Mouse (Mus musculus) gastrocnemius, postnatal 25 days (tissue): ENCODE measurements around the gene Cadm1. TPM values are rescaled to one million over a fixed set of nuclear protein-coding genes. Genes with fewer than 3 reads are reported as not detected.

Source experiments
- DNase-seq: peaks from one replicate; pipeline ENCODE4 v3.0.0; 2022
- total RNA-seq, 2 experiments: library from RNA; stranded (reverse); gene quantifications; 1 replicate in 1 of 2; 2 replicates in 1 of 2; pipeline ENCODE4 v1.2.3; 2021

The Cadm1 gene
- total RNA-seq, 2 experiments from 2014 or later = 1.7 to 2.5 TPM

- no peak for DNase-seq
Measured at GRCm38 (mm10) chr9:47608921-47609320, 78.9 kb downstream of the Cadm1 start.

GRCm38 (mm10) chr9:47609443-47609842 is 79.5 kb downstream of the Cadm1 start:
- no peak for DNase-seq

DNA sequence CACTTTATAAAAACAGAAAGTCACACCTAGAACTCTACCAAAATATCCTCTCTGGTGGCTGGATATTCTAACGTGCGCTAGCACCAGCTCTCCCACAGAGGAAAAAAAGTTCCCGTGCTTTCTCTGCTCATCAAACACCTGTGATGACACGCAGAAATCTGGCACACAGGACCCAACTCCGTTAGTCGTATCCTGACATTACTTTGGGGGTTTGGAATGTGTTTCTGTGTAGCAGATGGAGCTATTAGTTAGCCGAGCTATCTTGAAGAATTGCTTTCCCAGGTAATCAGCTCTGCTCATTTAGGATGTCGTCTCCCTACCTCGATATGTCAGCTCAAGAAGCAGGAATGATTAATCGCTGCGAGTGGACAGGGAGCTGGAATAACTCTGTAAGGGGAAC is 80.3 kb downstream of the Cadm1 start:
- DNase-seq = no peak

DNA sequence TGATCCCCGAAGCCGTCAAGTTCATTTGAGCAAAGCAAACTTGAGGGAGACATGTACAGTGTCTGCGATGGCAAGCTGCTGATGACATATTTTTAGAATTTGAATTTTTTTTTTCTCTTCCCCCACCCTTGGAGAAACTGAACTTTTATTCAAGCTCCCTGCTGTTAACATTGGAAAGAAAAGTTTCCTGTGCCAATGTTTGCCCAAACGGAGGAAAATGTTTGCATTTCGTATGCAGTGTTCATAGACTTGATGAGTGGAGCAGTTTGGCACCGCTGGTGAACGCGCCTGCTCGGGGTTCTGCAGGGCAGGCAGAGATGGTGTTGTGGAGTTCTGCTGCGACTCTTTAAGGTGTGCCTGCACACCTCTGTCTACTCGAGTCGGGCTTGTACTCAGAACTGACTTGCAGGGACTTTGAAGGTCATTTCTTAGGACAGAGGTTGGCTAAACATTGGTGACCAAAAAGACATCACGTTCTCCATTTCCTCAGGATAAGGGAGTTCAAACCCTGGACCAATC is 83.0 kb downstream of the Cadm1 start:
- no peak for DNase-seq

DNA sequence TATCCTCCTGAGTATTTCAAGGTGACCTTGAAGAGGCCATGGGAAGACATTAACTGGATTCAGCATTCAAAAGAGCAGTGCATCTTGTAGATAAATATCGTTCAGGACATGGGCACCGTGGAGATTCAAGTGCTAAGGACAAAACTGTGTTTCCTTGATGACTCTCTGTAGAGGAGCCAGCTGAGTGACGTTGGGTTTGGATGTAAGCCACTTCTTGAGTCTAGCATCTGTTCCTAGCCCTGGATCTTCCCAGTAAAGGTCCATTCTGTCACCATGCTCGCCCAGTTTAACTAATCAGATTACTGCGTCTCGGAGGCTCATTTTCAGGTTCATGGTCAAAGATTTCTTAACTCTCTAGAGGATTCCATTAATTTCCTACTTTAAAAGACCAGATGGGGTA is 85.1 kb downstream of the Cadm1 start:
- DNase-seq = peak; percentile 18

GRCm38 (mm10) chr9:47616391-47616790 is 86.4 kb downstream of the Cadm1 start:
- DNase-seq = no peak

DNA sequence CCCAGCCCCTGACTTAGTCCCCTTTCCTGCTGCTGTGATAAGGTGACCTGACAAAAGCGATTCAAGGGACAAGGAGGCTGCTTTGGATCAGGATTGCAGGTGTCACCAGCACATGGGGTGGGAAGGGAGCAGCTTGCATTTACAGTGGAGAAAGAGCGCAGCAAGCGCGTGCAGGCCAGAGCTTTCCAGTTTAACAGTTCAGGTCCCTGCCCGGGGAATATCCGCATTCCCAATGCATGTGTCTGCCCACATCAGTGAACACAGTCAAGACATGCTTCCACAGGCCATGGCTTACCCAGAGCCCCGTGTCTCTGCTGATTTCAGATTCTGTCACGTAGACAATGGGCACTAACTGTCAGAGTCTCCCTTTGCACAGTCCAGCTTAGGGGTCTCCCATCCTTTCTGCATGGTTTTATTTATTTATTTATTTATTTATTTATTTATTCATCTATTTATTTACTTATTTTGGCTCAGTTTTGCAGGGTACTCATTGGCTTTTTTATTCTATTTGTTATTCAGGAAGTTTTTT is 89.6 kb downstream of the Cadm1 start:
- no peak for DNase-seq

- no peak for DNase-seq
Measured at GRCm38 (mm10) chr9:47623447-47624445, 93.8 kb downstream of the Cadm1 start.

- DNase-seq = peak; percentile 53
Measured at GRCm38 (mm10) chr9:47624565-47625520, 94.9 kb downstream of the Cadm1 start.

DNA sequence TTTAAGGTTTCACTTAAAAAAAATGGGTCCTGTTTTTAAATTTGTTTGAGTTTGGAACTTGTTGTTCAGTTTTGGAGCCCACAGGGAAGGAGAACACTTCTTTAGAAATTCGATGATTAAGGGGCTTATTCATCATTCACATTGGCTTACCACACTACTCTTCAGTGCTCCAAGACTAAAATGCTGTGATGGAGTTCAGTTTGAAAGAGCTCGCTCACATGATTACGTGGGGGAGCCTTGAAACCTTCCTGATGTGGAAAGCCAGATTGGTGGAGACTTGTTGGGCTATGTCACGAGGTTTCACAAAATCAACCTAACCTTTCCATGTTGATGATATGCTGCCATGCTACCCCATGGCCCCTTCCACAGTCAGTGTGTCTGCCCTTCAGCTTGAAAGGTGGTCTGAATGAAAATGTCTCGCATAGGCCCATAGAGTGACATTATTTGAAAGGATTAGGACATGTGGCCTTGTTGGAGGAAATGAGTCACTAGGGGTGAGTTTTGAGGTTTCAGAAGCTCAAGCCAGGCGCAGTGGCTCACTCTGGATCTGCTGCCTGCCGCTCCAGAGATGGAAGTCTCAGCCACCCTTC is 95.7 kb downstream of the Cadm1 start:
- DNase-seq = no peak

GRCm38 (mm10) chr9:47627966-47628365 is 98.0 kb downstream of the Cadm1 start:
- no peak for DNase-seq

DNA sequence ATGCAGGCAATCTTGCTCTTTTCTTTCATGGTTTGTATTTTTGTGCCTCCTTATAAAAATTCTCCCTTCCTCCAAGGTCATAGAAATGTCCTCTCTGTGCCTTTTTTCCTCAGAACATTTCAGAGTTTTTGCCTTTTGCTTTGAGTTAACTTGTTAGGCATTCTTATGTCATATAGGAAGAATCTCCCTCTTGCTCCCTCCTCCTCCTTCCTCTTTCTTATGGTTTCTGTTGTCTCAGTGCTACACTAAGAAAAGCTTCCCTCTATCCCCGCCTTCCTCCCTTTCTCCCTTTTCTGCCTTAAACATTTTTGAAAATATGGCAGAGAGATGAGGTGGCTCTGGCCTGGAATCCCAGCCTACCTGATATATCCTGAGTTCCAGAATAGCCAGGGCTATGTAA is 98.6 kb downstream of the Cadm1 start:
- DNase-seq = no peak

DNA sequence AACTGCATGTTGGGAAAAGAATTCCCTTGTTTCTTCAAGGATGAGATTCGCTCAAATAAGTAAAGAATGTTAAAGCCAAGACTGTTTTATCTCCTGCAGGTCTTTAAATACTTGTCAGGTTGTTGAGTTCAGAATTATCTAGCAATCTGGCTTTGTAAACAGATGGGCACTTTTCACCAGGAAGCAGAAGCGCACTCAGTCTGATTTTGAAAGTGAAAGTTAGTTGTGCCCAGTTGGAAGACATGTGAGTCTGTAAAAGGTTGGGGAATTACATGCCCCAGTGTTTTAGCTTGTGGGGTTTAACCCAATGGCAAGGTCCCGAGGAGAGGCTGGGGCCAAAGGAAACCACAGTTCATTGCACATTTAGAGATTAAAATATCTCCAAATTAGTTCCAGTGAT is 104.7 kb downstream of the Cadm1 start:
- no peak for DNase-seq

DNA sequence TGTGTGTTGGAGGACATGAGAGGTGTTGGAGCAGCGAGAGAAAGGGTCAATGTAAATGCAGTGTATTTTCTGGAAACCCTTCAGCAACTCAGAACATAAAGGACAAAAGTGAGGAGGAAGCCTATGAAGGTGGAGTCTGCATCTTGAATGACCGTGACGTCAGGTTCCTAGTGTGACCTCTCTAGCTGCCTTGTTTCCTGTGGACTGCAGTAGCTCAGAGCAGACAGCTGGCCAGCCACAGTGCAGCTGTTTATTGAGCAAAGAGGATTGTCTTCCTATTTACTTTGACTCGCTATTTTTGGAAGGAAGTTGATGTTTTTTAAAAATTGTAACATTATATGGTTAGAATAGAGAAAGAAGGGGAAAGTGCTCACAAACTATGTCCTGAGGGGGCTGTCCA is 112.7 kb downstream of the Cadm1 start:
- DNase-seq = no peak

DNA sequence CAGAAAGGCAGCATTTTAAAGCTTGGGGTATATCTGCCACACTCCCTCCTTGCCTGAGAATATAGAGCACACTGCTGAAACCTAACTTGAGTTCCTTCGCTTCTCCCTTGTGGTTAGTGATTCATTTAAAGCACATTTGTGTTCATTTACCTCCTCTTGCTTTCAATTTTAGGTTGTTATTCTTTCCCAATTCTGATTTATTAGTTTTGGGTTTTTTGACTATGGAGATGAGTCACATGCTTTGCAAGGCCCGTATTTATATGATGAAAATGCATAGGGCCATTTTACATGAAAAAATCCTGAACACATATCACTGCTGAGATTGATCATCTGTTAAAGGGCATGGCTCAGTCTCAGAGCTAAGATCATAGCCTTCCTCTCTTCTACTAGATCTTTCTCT is 115.1 kb downstream of the Cadm1 start:
- DNase-seq = no peak

DNA sequence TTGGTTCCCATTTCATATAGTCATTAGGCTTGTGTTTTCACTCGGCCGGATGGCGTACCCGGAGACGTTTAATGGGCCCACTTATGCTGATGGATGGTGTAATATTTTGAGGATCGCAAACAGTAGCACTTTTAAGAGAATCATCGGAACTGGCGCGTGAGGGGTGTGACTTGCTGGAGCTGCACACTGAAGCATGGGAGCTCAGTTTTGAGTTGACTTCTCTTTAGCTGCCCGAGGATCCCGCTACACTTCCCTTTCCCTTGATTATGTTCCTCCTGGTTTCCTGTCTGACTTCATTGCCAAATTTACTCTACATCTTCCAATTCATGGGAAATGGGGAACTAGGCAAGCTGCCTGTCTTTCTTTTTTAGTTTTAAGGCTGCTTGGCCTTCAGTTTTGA is 121.5 kb downstream of the Cadm1 start:
- DNase-seq = no peak

DNA sequence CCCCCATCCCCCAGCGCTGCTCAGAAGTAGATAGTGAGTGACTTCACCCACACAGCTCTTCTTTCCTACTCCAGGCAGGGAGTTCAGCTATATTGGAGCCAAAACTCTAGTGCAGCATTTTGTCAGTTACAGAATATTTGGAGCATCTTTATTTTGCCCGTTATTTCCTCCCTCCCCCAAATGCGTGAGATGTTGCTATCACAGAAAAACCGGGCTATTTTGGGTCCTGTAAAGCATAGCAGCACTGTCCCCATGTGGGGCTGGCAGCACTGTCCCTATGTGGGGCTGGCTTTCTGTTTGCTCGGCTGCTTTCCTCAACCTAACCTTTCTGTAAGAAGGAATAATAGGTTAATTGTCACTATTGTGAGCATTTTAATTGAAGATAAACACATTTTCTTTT is 122.2 kb downstream of the Cadm1 start:
- no peak for DNase-seq

GRCm38 (mm10) chr9:47652936-47653335 is 123.0 kb downstream of the Cadm1 start:
- DNase-seq = no peak

GRCm38 (mm10) chr9:47659366-47660090 is 129.6 kb downstream of the Cadm1 start:
- DNase-seq = no peak

DNA sequence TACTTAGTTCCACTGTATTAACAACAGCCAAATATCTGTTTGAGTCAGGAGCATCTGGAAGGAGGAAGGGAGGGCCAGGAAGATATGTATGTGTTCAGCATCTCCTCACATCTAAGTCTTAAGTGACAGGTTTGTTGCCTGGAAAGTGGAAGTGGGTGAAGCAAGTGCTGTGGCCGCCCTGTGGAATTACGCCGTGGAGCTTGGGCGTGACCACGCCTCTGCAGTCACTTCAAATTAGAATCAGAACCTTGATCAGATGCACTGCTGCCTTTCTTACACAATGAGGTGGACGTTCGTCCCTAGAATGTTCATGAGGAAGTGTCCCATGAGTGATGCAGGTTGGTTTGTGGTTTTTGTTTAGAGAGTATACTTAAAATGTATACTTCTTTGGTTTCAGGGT is 131.6 kb downstream of the Cadm1 start:
- DNase-seq = no peak

GRCm38 (mm10) chr9:47669206-47669605 is 139.2 kb downstream of the Cadm1 start:
- no peak for DNase-seq
